Mouse (Mus musculus): ENCODE measurements around the gene Slc7a1. TPM values are rescaled to one million over a fixed set of nuclear protein-coding genes. Genes with fewer than 3 reads are reported as not detected.
"Not testable (repeated sequence)": the region's sequence is repeated elsewhere in the genome, so short reads cannot be mapped to it uniquely, and the experiment has no call there.

Gene Slc7a1
- polyA plus RNA-seq, 1 experiment from 2014 or later = 23.0 TPM

GRCm38 (mm10) chr5:148326295-148326694, 73.4 kb downstream of the Slc7a1 start:
- H3K27me3 ChIP-seq (ENCODE audit: control insufficient read depth, insufficient read depth, low read length); H3K9ac ChIP-seq (ENCODE audit: low read length); H3K4me3 ChIP-seq (ENCODE audit: control insufficient read depth in 1 of 2, insufficient read depth in 1 of 2, low read depth in 1 of 2, low read length in 2 of 2); H3K4me2 ChIP-seq (ENCODE audit: low read length); H3K9me3 ChIP-seq (ENCODE audit: control insufficient read depth, low read length); ATAC-seq (ENCODE audit: insufficient number of reproducible peaks, insufficient read depth, low FRiP score, low read depth); H3K4me1 ChIP-seq (ENCODE audit: control insufficient read depth in 2 of 2, insufficient read depth in 2 of 2, low read length in 2 of 2); H3K27ac ChIP-seq (replicated peaks in 1 of 2; ENCODE audit: control insufficient read depth in 1 of 2, insufficient read depth in 1 of 2, low read depth in 2 of 2, low read length in 2 of 2): not testable (repeated sequence)
- peaks cover 18% of the 10 kb centered on the region for H3K36me3 ChIP-seq (ENCODE audit: control insufficient read depth, insufficient read depth, low read length)
- 93% methylated on average over 9 of the region's 9 CpGs for WGBS

GRCm38 (mm10) chr5:148325317-148325885, 74.3 kb downstream of the Slc7a1 start:
- H3K9ac ChIP-seq (ENCODE audit: low read length) = no peak overlapping the region
- 40% methylated on average over 4 of the region's 4 CpGs for WGBS
- H3K4me2 ChIP-seq (ENCODE audit: low read length) = no peak overlapping the region
- peaks cover 11% of the 10 kb centered on the region; the same call in 1 of the 2 replicates for H3K36me3 ChIP-seq (ENCODE audit: control insufficient read depth, insufficient read depth, low read length)
- no peaks in the 10 kb centered on the region for H3K9me3 ChIP-seq (ENCODE audit: control insufficient read depth, low read length)
- no peaks in the 10 kb centered on the region for H3K4me1 ChIP-seq (ENCODE audit: control insufficient read depth in 2 of 2, insufficient read depth in 2 of 2, low read length in 2 of 2)
- no peaks in the 10 kb centered on the region for H3K27me3 ChIP-seq (ENCODE audit: control insufficient read depth, insufficient read depth, low read length)
- no peak for ATAC-seq (ENCODE audit: insufficient number of reproducible peaks, insufficient read depth, low FRiP score, low read depth)
- H3K4me3 ChIP-seq (ENCODE audit: control insufficient read depth in 1 of 2, insufficient read depth in 1 of 2, low read depth in 1 of 2, low read length in 2 of 2) = no peak overlapping the region
- no peak overlapping the region for H3K27ac ChIP-seq (replicated peaks in 1 of 2; ENCODE audit: control insufficient read depth in 1 of 2, insufficient read depth in 1 of 2, low read depth in 2 of 2, low read length in 2 of 2)

DNA sequence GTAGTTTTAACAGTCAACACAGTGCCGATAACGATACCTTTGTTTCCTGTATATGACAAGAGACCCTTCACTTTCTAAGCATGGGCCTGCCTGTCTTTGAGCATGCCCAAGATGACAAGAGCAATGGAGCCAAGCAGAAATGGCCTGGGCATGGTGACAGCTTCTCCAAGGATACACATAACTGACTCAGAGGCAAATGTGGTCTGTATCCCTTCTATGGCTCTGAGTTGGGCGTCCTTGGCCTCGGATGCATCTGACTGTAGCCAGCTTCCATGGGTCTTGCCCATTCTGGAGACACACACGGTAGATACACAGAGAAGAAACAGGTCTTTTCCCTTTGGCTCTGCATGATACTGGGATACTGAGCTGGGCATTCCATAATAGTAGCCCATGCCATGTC, 84.8 kb downstream of the Slc7a1 start:
- Histone ChIP-seq H3K4me3 (ENCODE audit: control insufficient read depth in 1 of 2, insufficient read depth in 1 of 2, low read depth in 1 of 2, low read length in 2 of 2) (no peak overlapping the region), H3K27ac (replicated peaks in 1 of 2; ENCODE audit: control insufficient read depth in 1 of 2, insufficient read depth in 1 of 2, low read depth in 2 of 2, low read length in 2 of 2) (no peak overlapping the region), H3K9me3 (ENCODE audit: control insufficient read depth, low read length) (no peaks in the 10 kb centered on the region), H3K9ac (ENCODE audit: low read length) (no peak overlapping the region), H3K4me2 (ENCODE audit: low read length) (no peak overlapping the region), H3K27me3 (ENCODE audit: control insufficient read depth, insufficient read depth, low read length) (no peaks in the 10 kb centered on the region), H3K4me1 (ENCODE audit: control insufficient read depth in 2 of 2, insufficient read depth in 2 of 2, low read length in 2 of 2) (no peaks in the 10 kb centered on the region), H3K36me3 (ENCODE audit: control insufficient read depth, insufficient read depth, low read length) (peaks cover 48% of the 10 kb centered on the region)
- 91% methylated on average over 5 of the region's 5 CpGs for WGBS
- no peak for ATAC-seq (ENCODE audit: insufficient number of reproducible peaks, insufficient read depth, low FRiP score, low read depth)

DNA sequence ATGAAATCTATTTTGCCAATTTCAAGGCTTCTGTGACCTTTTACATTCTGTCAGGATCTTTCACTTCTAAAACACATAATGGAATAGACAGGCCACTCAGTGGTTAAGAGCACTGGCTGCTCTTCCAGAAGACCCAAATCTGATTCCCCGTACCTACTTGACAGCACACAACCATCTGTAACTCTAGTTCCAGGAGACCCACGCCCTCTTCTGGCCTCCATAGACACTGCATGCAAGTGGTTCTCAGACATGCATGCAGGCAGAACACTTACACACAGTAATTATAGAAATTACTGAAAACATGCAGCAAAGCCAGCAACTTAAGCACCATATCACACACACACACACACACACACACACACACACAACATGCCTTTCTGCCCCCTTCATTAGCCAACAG, 87.3 kb downstream of the Slc7a1 start:
- Histone ChIP-seq H3K27me3 (ENCODE audit: control insufficient read depth, insufficient read depth, low read length) (no peaks in the 10 kb centered on the region), H3K36me3 (ENCODE audit: control insufficient read depth, insufficient read depth, low read length) (peaks cover 68% of the 10 kb centered on the region), H3K4me3 (ENCODE audit: control insufficient read depth in 1 of 2, insufficient read depth in 1 of 2, low read depth in 1 of 2, low read length in 2 of 2) (no peak overlapping the region), H3K4me2 (ENCODE audit: low read length) (no peak overlapping the region), H3K9me3 (ENCODE audit: control insufficient read depth, low read length) (no peaks in the 10 kb centered on the region), H3K4me1 (ENCODE audit: control insufficient read depth in 2 of 2, insufficient read depth in 2 of 2, low read length in 2 of 2) (no peaks in the 10 kb centered on the region), H3K9ac (ENCODE audit: low read length) (no peak overlapping the region), H3K27ac (replicated peaks in 1 of 2; ENCODE audit: control insufficient read depth in 1 of 2, insufficient read depth in 1 of 2, low read depth in 2 of 2, low read length in 2 of 2) (no peak overlapping the region)
- 62% methylated on average over 2 of the region's 2 CpGs for WGBS
- no peak for ATAC-seq (ENCODE audit: insufficient number of reproducible peaks, insufficient read depth, low FRiP score, low read depth)

DNA sequence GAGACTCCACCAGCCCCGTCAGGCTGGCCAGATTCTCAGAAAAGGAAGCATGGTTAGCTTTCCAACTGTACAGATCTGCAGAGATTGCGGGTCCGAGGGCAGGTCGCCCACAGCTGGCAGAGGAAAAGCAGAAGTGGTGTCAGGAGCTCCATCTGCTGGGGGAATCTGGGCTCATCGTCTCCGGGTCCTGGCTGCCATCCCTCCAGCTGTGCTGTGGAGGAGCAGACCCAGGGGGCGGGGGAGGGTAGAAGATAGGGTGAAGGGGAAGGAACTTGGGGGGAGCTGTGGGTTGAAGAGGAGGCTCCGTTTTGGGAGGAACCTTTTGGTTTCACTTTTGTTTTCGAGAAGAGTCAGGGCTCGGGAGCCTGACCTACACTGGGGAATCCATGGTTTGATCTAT, 88.9 kb downstream of the Slc7a1 start:
- 58% methylated on average over 10 of the region's 10 CpGs for WGBS
- no peak for ATAC-seq (ENCODE audit: insufficient number of reproducible peaks, insufficient read depth, low FRiP score, low read depth)
- Histone ChIP-seq H3K4me1 (ENCODE audit: control insufficient read depth in 2 of 2, insufficient read depth in 2 of 2, low read length in 2 of 2) (no peaks in the 10 kb centered on the region), H3K4me3 (ENCODE audit: control insufficient read depth in 1 of 2, insufficient read depth in 1 of 2, low read depth in 1 of 2, low read length in 2 of 2) (no peak overlapping the region), H3K9me3 (ENCODE audit: control insufficient read depth, low read length) (no peaks in the 10 kb centered on the region), H3K27ac (replicated peaks in 1 of 2; ENCODE audit: control insufficient read depth in 1 of 2, insufficient read depth in 1 of 2, low read depth in 2 of 2, low read length in 2 of 2) (no peak overlapping the region), H3K4me2 (ENCODE audit: low read length) (no peak overlapping the region), H3K36me3 (ENCODE audit: control insufficient read depth, insufficient read depth, low read length) (peaks cover 84% of the 10 kb centered on the region), H3K27me3 (ENCODE audit: control insufficient read depth, insufficient read depth, low read length) (no peaks in the 10 kb centered on the region), H3K9ac (ENCODE audit: low read length) (no peak overlapping the region)

- H3K4me1 ChIP-seq (ENCODE audit: control insufficient read depth in 2 of 2, insufficient read depth in 2 of 2, low read length in 2 of 2) = no peaks in the 10 kb centered on the region
- H3K4me2 ChIP-seq (ENCODE audit: low read length) = no peak overlapping the region
- 93% methylated on average over 2 of the region's 2 CpGs for WGBS
- H3K4me3 ChIP-seq (ENCODE audit: control insufficient read depth in 1 of 2, insufficient read depth in 1 of 2, low read depth in 1 of 2, low read length in 2 of 2) = no peak overlapping the region
- no peak for ATAC-seq (ENCODE audit: insufficient number of reproducible peaks, insufficient read depth, low FRiP score, low read depth)
- no peaks in the 10 kb centered on the region for H3K27me3 ChIP-seq (ENCODE audit: control insufficient read depth, insufficient read depth, low read length)
- H3K9ac ChIP-seq (ENCODE audit: low read length) = no peak overlapping the region
- peaks cover 91% of the 10 kb centered on the region for H3K36me3 ChIP-seq (ENCODE audit: control insufficient read depth, insufficient read depth, low read length)
- no peak overlapping the region for H3K27ac ChIP-seq (replicated peaks in 1 of 2; ENCODE audit: control insufficient read depth in 1 of 2, insufficient read depth in 1 of 2, low read depth in 2 of 2, low read length in 2 of 2)
- H3K9me3 ChIP-seq (ENCODE audit: control insufficient read depth, low read length) = no peaks in the 10 kb centered on the region
Measured at GRCm38 (mm10) chr5:148304112-148304511, 95.6 kb downstream of the Slc7a1 start.

GRCm38 (mm10) chr5:148302968-148303367, 96.7 kb downstream of the Slc7a1 start:
- Histone ChIP-seq H3K9me3 (ENCODE audit: control insufficient read depth, low read length) (no peaks in the 10 kb centered on the region), H3K27ac (replicated peaks in 1 of 2; ENCODE audit: control insufficient read depth in 1 of 2, insufficient read depth in 1 of 2, low read depth in 2 of 2, low read length in 2 of 2) (no peak overlapping the region), H3K4me1 (ENCODE audit: control insufficient read depth in 2 of 2, insufficient read depth in 2 of 2, low read length in 2 of 2) (no peaks in the 10 kb centered on the region), H3K36me3 (ENCODE audit: control insufficient read depth, insufficient read depth, low read length) (peaks cover 93% of the 10 kb centered on the region), H3K4me3 (ENCODE audit: control insufficient read depth in 1 of 2, insufficient read depth in 1 of 2, low read depth in 1 of 2, low read length in 2 of 2) (no peak overlapping the region), H3K27me3 (ENCODE audit: control insufficient read depth, insufficient read depth, low read length) (no peaks in the 10 kb centered on the region), H3K9ac (ENCODE audit: low read length) (no peak overlapping the region), H3K4me2 (ENCODE audit: low read length) (no peak overlapping the region)
- WGBS = 82% methylated on average over 11 of the region's 11 CpGs
- no peak for ATAC-seq (ENCODE audit: insufficient number of reproducible peaks, insufficient read depth, low FRiP score, low read depth)

DNA sequence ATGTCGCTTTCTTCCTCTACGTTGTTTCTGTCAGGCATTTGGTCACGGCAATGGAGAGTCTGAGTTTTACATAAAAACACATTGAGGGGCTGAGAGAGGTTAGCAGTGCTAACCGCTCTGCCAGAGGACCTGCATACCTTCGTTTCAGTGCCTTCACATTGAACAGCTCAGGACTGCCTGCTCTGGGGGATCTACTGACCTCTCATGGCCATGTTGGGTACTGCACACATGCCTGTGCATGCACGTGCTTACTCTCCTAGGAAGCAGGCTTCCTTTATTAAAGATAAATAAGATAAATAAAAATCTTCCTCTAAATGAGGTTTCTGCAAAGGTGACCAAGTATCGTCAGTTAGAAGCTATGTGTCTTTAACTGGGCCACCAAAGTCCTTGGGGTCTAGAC, 106.4 kb downstream of the Slc7a1 start:
- 82% methylated on average over 7 of the region's 7 CpGs for WGBS
- H3K4me3 ChIP-seq (ENCODE audit: control insufficient read depth in 1 of 2, insufficient read depth in 1 of 2, low read depth in 1 of 2, low read length in 2 of 2) = no peak overlapping the region
- no peaks in the 10 kb centered on the region for H3K27me3 ChIP-seq (ENCODE audit: control insufficient read depth, insufficient read depth, low read length)
- no peak overlapping the region for H3K4me2 ChIP-seq (ENCODE audit: low read length)
- H3K36me3 ChIP-seq (ENCODE audit: control insufficient read depth, insufficient read depth, low read length) = peaks cover 89% of the 10 kb centered on the region
- H3K9me3 ChIP-seq (ENCODE audit: control insufficient read depth, low read length) = no peaks in the 10 kb centered on the region
- no peak overlapping the region for H3K9ac ChIP-seq (ENCODE audit: low read length)
- no peak for ATAC-seq (ENCODE audit: insufficient number of reproducible peaks, insufficient read depth, low FRiP score, low read depth)
- H3K4me1 ChIP-seq (ENCODE audit: control insufficient read depth in 2 of 2, insufficient read depth in 2 of 2, low read length in 2 of 2) = no peaks in the 10 kb centered on the region
- no peak overlapping the region for H3K27ac ChIP-seq (replicated peaks in 1 of 2; ENCODE audit: control insufficient read depth in 1 of 2, insufficient read depth in 1 of 2, low read depth in 2 of 2, low read length in 2 of 2)

Measured in heart, embryonic 14.5 days (tissue).